Mouse (Mus musculus) heart, adult 2 months (tissue): ENCODE results near the gene Olfr33.

Experiments
- CTCF ChIP-seq: fragments of 200-600 bp; IDR thresholded peaks from 2 replicates; pipeline ENCODE4 v1.8.1; 2022; ENCODE audit warnings: antibody characterized with exemption, mild to moderate bottlenecking, moderate library complexity
- POLR2A ChIP-seq: fragments of 200-500 bp; IDR thresholded peaks from 2 replicates; pipeline ENCODE4 v1.6.1; 2011; ENCODE audit warnings: mild to moderate bottlenecking, low read depth, low read length, control low read depth; ENCODE audit not compliant: insufficient read depth

DNA sequence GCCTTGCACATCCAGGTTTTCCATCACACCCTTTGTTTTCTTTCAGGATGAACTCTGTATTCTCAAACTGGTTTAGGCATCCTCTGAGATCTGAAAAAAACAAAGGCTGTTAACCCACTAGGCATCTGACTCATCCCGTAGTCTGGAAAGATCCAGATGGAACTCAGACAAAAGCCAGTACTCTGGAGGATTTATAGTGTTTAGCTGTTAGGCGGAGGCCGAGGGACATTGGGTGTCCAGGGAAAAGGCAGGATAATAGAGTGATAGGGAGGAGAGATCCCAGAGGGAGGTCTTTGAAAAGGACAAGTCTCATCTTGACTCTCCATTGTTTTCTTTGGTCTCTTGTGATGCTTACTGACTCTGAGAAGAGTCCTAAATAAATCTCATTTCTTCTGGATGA lies 54.3 kb downstream of the Olfr33 start, which contains the start of gene Olfr556:
- TF ChIP-seq CTCF (no peak), POLR2A (no peak)
